Comparison of ENCODE assay signal across 9 mouse cellular contexts in the genomic region with DNA sequence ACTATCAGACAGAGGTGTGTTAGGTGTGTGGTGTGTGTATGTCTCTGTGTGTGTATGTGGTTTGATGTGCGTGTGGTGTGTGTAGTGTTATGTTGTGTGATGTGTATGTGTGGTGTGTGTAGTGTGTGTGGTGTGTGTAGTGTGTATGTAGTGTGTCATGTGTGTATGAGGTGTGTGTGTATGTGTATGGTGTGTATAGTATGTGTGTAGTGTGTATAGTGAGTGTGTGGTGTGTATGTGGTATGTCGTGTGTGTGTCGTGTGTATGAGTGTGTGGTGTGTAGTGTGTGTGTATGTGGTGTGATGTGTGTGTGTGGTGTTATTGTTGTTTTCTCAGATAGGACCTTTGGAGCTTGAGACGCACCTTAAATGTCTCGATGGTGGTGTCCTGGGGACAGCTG. TPM values are rescaled to one million over a fixed set of nuclear protein-coding genes. Genes with fewer than 3 reads are reported as not detected.
A peak's percentile ranks its signal among the peaks of the same experiment; 100 is the strongest.
DNase-seq lines count a peak whose midpoint lies in the region; ATAC-seq and TF ChIP-seq lines count a peak whose summit lies in the region.
"Had no signal": no experiment of that assay in that cellular context is flagged by ENCODE, and none has a peak within 500 bp of the region (broad histone marks: within the 10 kb centered on the region; RNA-seq: fewer than 3 reads in every experiment).

No protein-coding gene starts in this region.

- no peak overlapping the region for H3K27ac ChIP-seq in CH12.LX (ENCODE audit: insufficient read depth, low read depth)
- H3K27ac ChIP-seq in hindbrain, embryonic 11.5 days (ENCODE audit: low read depth, low read length), result no peak overlapping the region
- H3K27ac ChIP-seq in liver, postnatal 0 days (ENCODE audit: low read depth), result no peak overlapping the region

- WGBS in hindbrain, embryonic 11.5 days, result 80% methylated on average over 5 of the region's 5 CpGs
- WGBS in liver, postnatal 0 days (ENCODE audit: insufficient replicate concordance), result 79% methylated on average over 5 of the region's 5 CpGs

- TF ChIP-seq POLR2A in CH12.LX (IDR thresholded peaks at IDR 0.05; ENCODE audit: low read depth, low read length), result no peak

- H3K4me3 ChIP-seq in erythroblast, embryonic 14.5 days (replicated peaks), result peak overlapping the region; percentile 84
- H3K4me3 ChIP-seq in CH12.LX (replicated peaks in 1 of 3; ENCODE audit: low read depth in 2 of 3, low read length in 2 of 3, poor library complexity in 1 of 3), result peak overlapping the region in 1 of 3 experiments; percentile 57
- no peak overlapping the region for H3K4me3 ChIP-seq in hindbrain, embryonic 11.5 days (ENCODE audit: low read depth, low read length)
- 0 out of 2 replicates have a peak overlapping the region, but pooled peaks have one; percentile 84 for H3K4me3 ChIP-seq in liver, postnatal 0 days (ENCODE audit: low read depth, low read length)

- no peak for TF ChIP-seq CTCF in CH12.LX (conservative IDR thresholded peaks at IDR 0.05 in 1 of 2, IDR thresholded peaks at IDR 0.05 in 1 of 2; ENCODE audit: low read depth in 2 of 2, low read length in 2 of 2)
- no peak for TF ChIP-seq CTCF in liver, postnatal 0 days (IDR thresholded peaks at IDR 0.05; ENCODE audit: low read depth)

- H3K36me3 ChIP-seq in erythroblast, embryonic 14.5 days (ENCODE audit: control insufficient read depth), result peaks cover 2% of the 10 kb centered on the region
- peaks cover 0 to 14% of the 10 kb centered on the region in 2 experiments for H3K36me3 ChIP-seq in CH12.LX (replicated peaks in 1 of 2; ENCODE audit: control insufficient read depth in 1 of 2, insufficient read depth in 1 of 2, low read length in 1 of 2)
- no peaks in the 10 kb centered on the region for H3K36me3 ChIP-seq in hindbrain, embryonic 11.5 days (ENCODE audit: control insufficient read depth, insufficient read depth, low read length)
- no peaks in the 10 kb centered on the region for H3K36me3 ChIP-seq in liver, postnatal 0 days (replicated peaks; ENCODE audit: insufficient read depth, low read length)

- no peak for DNase-seq in CH12.LX (ENCODE audit: extremely low read depth)
- no peak for DNase-seq in hindbrain, embryonic 11.5 days (ENCODE audit: low spot score)
- no peak for DNase-seq in liver, postnatal 0 days
- no peak for DNase-seq in layer of hippocampus, postnatal 14 days (ENCODE audit: low spot score in 2 of 2)
- no peak for DNase-seq in cerebellum, adult 18-20 months

- H3K4me2 ChIP-seq in CH12.LX (ENCODE audit: insufficient read depth, low read depth, poor library complexity, severe bottlenecking), result no peak overlapping the region
- no peak overlapping the region for H3K4me2 ChIP-seq in hindbrain, embryonic 11.5 days (replicated peaks; ENCODE audit: low read depth, low read length)
- peak overlapping the region; percentile 85; the same call in 1 of the 2 replicates for H3K4me2 ChIP-seq in liver, postnatal 0 days (ENCODE audit: low read depth, low read length)

- TF ChIP-seq EP300 in CH12.LX (IDR thresholded peaks at IDR 0.05; ENCODE audit: low read length), result no peak
- no peak for TF ChIP-seq EP300 in liver, postnatal 0 days (IDR thresholded peaks at IDR 0.05; ENCODE audit: low read depth)

- dilution Hi-C loops in CH12.LX (cut with MboI; ENCODE audit: extremely low pct_ligation_motif_present, extremely low pct_unique_long_range_greater_than_20kb, low sequenced_read_pairs), result no loop called here

- H3K79me2 ChIP-seq in CH12.LX (replicated peaks; ENCODE audit: control insufficient read depth, extremely low read depth, insufficient read depth, poor library complexity, severe bottlenecking), result no peaks in the 10 kb centered on the region

- H3K4me1 ChIP-seq in erythroblast, embryonic 14.5 days (ENCODE audit: control insufficient read depth), result peaks cover 26% of the 10 kb centered on the region
- peaks cover 10 to 13% of the 10 kb centered on the region in 2 experiments for H3K4me1 ChIP-seq in CH12.LX (ENCODE audit: control insufficient read depth in 1 of 2, insufficient read depth in 2 of 2)
- no peaks in the 10 kb centered on the region; the same call in 1 of the 2 replicates for H3K4me1 ChIP-seq in hindbrain, embryonic 11.5 days (replicated peaks; ENCODE audit: control insufficient read depth, insufficient read depth, low read length)
- peaks cover 14% of the 10 kb centered on the region for H3K4me1 ChIP-seq in liver, postnatal 0 days (ENCODE audit: insufficient read depth)

- TF ChIP-seq RAD21 in CH12.LX (IDR thresholded peaks at IDR 0.05; ENCODE audit: low read depth, low read length), result no peak

- no peaks in the 10 kb centered on the region for H3K27me3 ChIP-seq in erythroblast, embryonic 14.5 days (ENCODE audit: control insufficient read depth)
- no peaks in the 10 kb centered on the region for H3K27me3 ChIP-seq in CH12.LX (replicated peaks)
- H3K27me3 ChIP-seq in hindbrain, embryonic 11.5 days (ENCODE audit: control insufficient read depth, insufficient read depth, low read length), result no peaks in the 10 kb centered on the region
- no peaks in the 10 kb centered on the region for H3K27me3 ChIP-seq in liver, postnatal 0 days (ENCODE audit: insufficient read depth, low read length)

- in situ Hi-C loops in CH12.LX (cut with MboI; ENCODE audit: low pct_ligation_motif_present, low pct_unique_long_range_greater_than_20kb, low sequenced_read_pairs), result no loop called here

- no peak for ATAC-seq in erythroblast, adult 5-6 weeks (replicated peaks; ENCODE audit: low FRiP score, poor library complexity, severe bottlenecking)
- peak; percentile 47 for ATAC-seq in hindbrain, embryonic 11.5 days (ENCODE audit: low FRiP score)
- ATAC-seq in liver, postnatal 0 days, result no peak
- no peak for ATAC-seq in erythroid progenitor cell, adult 5-6 weeks (replicated peaks; ENCODE audit: low FRiP score, poor library complexity, severe bottlenecking)

- no peak overlapping the region for H3K9ac ChIP-seq in CH12.LX (ENCODE audit: insufficient read depth, low read depth)
- H3K9ac ChIP-seq in hindbrain, embryonic 11.5 days (ENCODE audit: low read depth, low read length), result peak overlapping the region; percentile 70
- no peak overlapping the region for H3K9ac ChIP-seq in liver, postnatal 0 days (replicated peaks)

- H3K9me3 ChIP-seq in erythroblast, embryonic 14.5 days (ENCODE audit: control insufficient read depth, low read length), result no peaks in the 10 kb centered on the region; the same call in 1 of the 2 replicates
- H3K9me3 ChIP-seq in CH12.LX (replicated peaks; ENCODE audit: low read length), result peaks cover 11% of the 10 kb centered on the region
- H3K9me3 ChIP-seq in hindbrain, embryonic 11.5 days (ENCODE audit: control insufficient read depth, low read length), result no peaks in the 10 kb centered on the region
- no peaks in the 10 kb centered on the region; the same call in 1 of the 2 replicates for H3K9me3 ChIP-seq in liver, postnatal 0 days (ENCODE audit: low read length)

RNA-seq across cellular contexts. Expression of a gene that starts 19.0 kb away (rescaled TPM):
- polyA plus RNA-seq in erythroblast, embryonic 14.5 days (2012), result 0.29 and 0.52 TPM in 2 replicates
- 11.3 and 15.8 TPM in 2 replicates for total RNA-seq in erythroblast, adult 5-6 weeks (2015; ENCODE audit: low replicate concordance)
- total RNA-seq in erythroblast, adult 5-6 weeks (2017; ENCODE audit: low replicate concordance), result 12.8 and 16.5 TPM in 2 replicates
- 19.9 and 20.9 TPM in 2 replicates for total RNA-seq in CH12.LX (2012; rRNA removed)
- 16.8 and 17.9 TPM in 2 replicates for total RNA-seq in CH12.LX (2014; rRNA removed)
- 22.4 and 23.3 TPM in 2 replicates for polyA plus RNA-seq in CH12.LX (2012; ENCODE audit: insufficient read length, low read depth)
- polyA plus RNA-seq in hindbrain, embryonic 11.5 days (2014; fragmentation: Nextera tagmentation; extraction: Ambion mirVana), result 32.5 and 32.7 TPM in 2 replicates
- polyA plus RNA-seq in liver, postnatal 0 days (2015; fragmentation: Nextera tagmentation; extraction: Ambion mirVana), result 10.1 and 11.6 TPM in 2 replicates
- total RNA-seq in layer of hippocampus, postnatal 14 days (2021), result 10 to 100 TPM; 72.0 to 78.2 TPM
- total RNA-seq in erythroid progenitor cell, adult 5-6 weeks (2015; ENCODE audit: low replicate concordance), result 8.8 and 15.1 TPM in 2 replicates
- total RNA-seq in erythroid progenitor cell, adult 5-6 weeks (2017; ENCODE audit: low replicate concordance), result 3.5 and 8.9 TPM in 2 replicates

RNA-seq across cellular contexts. Expression of a gene that starts 31.1 kb away (rescaled TPM):
- polyA plus RNA-seq in erythroblast, embryonic 14.5 days (2012), result 0.02 and 0.09 TPM in 2 replicates
- total RNA-seq in erythroblast, adult 5-6 weeks (2015; ENCODE audit: low replicate concordance), result 3.8 TPM in 1 of 2 replicates, not detected in the other
- not detected in 2 replicates for total RNA-seq in erythroblast, adult 5-6 weeks (2017; ENCODE audit: low replicate concordance)
- total RNA-seq in CH12.LX (2012; rRNA removed) (1.8 and 3.1 TPM in 2 replicates), CH12.LX (2014; rRNA removed) (1.3 and 2.2 TPM in 2 replicates)
- polyA plus RNA-seq in CH12.LX (2012; ENCODE audit: insufficient read length, low read depth), result 1.8 and 2.6 TPM in 2 replicates
- polyA plus RNA-seq in hindbrain, embryonic 11.5 days (2014; fragmentation: Nextera tagmentation; extraction: Ambion mirVana), result 950 and 1,011 TPM in 2 replicates
- polyA plus RNA-seq in liver, postnatal 0 days (2015; fragmentation: Nextera tagmentation; extraction: Ambion mirVana), result 0.20 and 0.24 TPM in 2 replicates
- 100 to 1,000 TPM; 559 to 591 TPM for total RNA-seq in layer of hippocampus, postnatal 14 days (2021)
- not detected in 2 replicates for total RNA-seq in erythroid progenitor cell, adult 5-6 weeks (2015; ENCODE audit: low replicate concordance)
- not detected in 2 replicates for total RNA-seq in erythroid progenitor cell, adult 5-6 weeks (2017; ENCODE audit: low replicate concordance)

RNA-seq across cellular contexts. Expression of a gene that starts 35.4 kb away (rescaled TPM):
- 1.6 and 1.7 TPM in 2 replicates for polyA plus RNA-seq in erythroblast, embryonic 14.5 days (2012)
- total RNA-seq in erythroblast, adult 5-6 weeks (2015; ENCODE audit: low replicate concordance), result 6.1 and 10.4 TPM in 2 replicates
- total RNA-seq in erythroblast, adult 5-6 weeks (2017; ENCODE audit: low replicate concordance), result 2.6 and 6.7 TPM in 2 replicates
- 36.0 and 36.2 TPM in 2 replicates for total RNA-seq in CH12.LX (2012; rRNA removed)
- total RNA-seq in CH12.LX (2014; rRNA removed), result 16.4 and 20.3 TPM in 2 replicates
- polyA plus RNA-seq in CH12.LX (2012; ENCODE audit: insufficient read length, low read depth), result 47.6 and 48.0 TPM in 2 replicates
- 30.7 and 32.3 TPM in 2 replicates for polyA plus RNA-seq in hindbrain, embryonic 11.5 days (2014; fragmentation: Nextera tagmentation; extraction: Ambion mirVana)
- 22.0 and 24.3 TPM in 2 replicates for polyA plus RNA-seq in liver, postnatal 0 days (2015; fragmentation: Nextera tagmentation; extraction: Ambion mirVana)
- total RNA-seq in layer of hippocampus, postnatal 14 days (2021), result 10 to 100 TPM; 31.2 to 32.5 TPM
- 8.6 and 13.4 TPM in 2 replicates for total RNA-seq in erythroid progenitor cell, adult 5-6 weeks (2015; ENCODE audit: low replicate concordance)
- 6.5 and 9.6 TPM in 2 replicates for total RNA-seq in erythroid progenitor cell, adult 5-6 weeks (2017; ENCODE audit: low replicate concordance)

RNA-seq across cellular contexts. Expression of a gene that starts 35.4 kb away (rescaled TPM):
- polyA plus RNA-seq in erythroblast, embryonic 14.5 days (2012), result 0.01 TPM in 1 of 2 replicates, not detected in the other
- not detected in 2 replicates for total RNA-seq in erythroblast, adult 5-6 weeks (2015; ENCODE audit: low replicate concordance)
- total RNA-seq in erythroblast, adult 5-6 weeks (2017; ENCODE audit: low replicate concordance), result not detected in 2 replicates
- 0.04 TPM in 1 of 2 replicates, not detected in the other for total RNA-seq in CH12.LX (2012; rRNA removed)
- not detected in 2 replicates for total RNA-seq in CH12.LX (2014; rRNA removed)
- polyA plus RNA-seq in CH12.LX (2012; ENCODE audit: insufficient read length, low read depth), result 0.07 TPM in 1 of 2 replicates, not detected in the other
- 0.11 and 0.49 TPM in 2 replicates for polyA plus RNA-seq in hindbrain, embryonic 11.5 days (2014; fragmentation: Nextera tagmentation; extraction: Ambion mirVana)
- not detected in 2 replicates for polyA plus RNA-seq in liver, postnatal 0 days (2015; fragmentation: Nextera tagmentation; extraction: Ambion mirVana)
- total RNA-seq in layer of hippocampus, postnatal 14 days (2021), result under 1 TPM in 1 of 2 experiments, not detected in 1; 0.10 TPM
- not detected in 2 replicates for total RNA-seq in erythroid progenitor cell, adult 5-6 weeks (2015; ENCODE audit: low replicate concordance)
- total RNA-seq in erythroid progenitor cell, adult 5-6 weeks (2017; ENCODE audit: low replicate concordance), result not detected in 2 replicates
- polyA plus RNA-seq: activated CD4-positive, CD25-positive, alpha-beta regulatory T cell, adult 4 months had no signal

Comparison
In these comparisons a context has a peak if more than half of its experiments do, and no peak if none do; other contexts are left out.
1. RNA of a gene that starts 31.1 kb away (total RNA-seq): 559 to 591 TPM in layer of hippocampus, postnatal 14 days; 3.8 TPM in erythroblast, adult 5-6 weeks, 1.3 to 3.1 TPM in CH12.LX and not detected in erythroid progenitor cell, adult 5-6 weeks; every median in the first group is over 100 times any median in the second.